Mouse (Mus musculus) left cerebral cortex, adult 18-20 months (tissue): ENCODE data around the gene Cpeb2. TPM values are rescaled to one million over a fixed set of nuclear protein-coding genes. Genes with fewer than 3 reads are reported as not detected.

Experiments used
- DNase-seq, 2 experiments: peaks; one replicate each; pipeline ENCODE4 v3.0.0; 2021 to 2022; ENCODE audit warnings: low spot score in 2 of 2, mixed read lengths in 1 of 2
- long read RNA-seq, 2 experiments: library from polyadenylated mRNA; stranded (forward); transcript quantifications; one replicate each; pipeline ENCODE4 v2.0.0; 2021
- total RNA-seq, 2 experiments: library from RNA; stranded (reverse); gene quantifications; 2 replicates each; pipeline ENCODE4 v1.2.3; 2021

Cpeb2 gene
- 10 to 100 TPM; 52.6 to 54.8 TPM for total RNA-seq
- long read RNA-seq, experiment 1, full-length matches to known transcripts, result 9 of 21 reads
- long read RNA-seq, experiment 1, partial matches to known transcripts, result 12 of 21 reads
- long read RNA-seq, experiment 1, other reads (novel, unspliced or antisense), result 0 of 21 reads
- long read RNA-seq, experiment 2, full-length matches to known transcripts, result 2 of 12 reads
- long read RNA-seq, experiment 2, partial matches to known transcripts, result 10 of 12 reads
- long read RNA-seq, experiment 2, other reads (novel, unspliced or antisense), result 0 of 12 reads

DNA sequence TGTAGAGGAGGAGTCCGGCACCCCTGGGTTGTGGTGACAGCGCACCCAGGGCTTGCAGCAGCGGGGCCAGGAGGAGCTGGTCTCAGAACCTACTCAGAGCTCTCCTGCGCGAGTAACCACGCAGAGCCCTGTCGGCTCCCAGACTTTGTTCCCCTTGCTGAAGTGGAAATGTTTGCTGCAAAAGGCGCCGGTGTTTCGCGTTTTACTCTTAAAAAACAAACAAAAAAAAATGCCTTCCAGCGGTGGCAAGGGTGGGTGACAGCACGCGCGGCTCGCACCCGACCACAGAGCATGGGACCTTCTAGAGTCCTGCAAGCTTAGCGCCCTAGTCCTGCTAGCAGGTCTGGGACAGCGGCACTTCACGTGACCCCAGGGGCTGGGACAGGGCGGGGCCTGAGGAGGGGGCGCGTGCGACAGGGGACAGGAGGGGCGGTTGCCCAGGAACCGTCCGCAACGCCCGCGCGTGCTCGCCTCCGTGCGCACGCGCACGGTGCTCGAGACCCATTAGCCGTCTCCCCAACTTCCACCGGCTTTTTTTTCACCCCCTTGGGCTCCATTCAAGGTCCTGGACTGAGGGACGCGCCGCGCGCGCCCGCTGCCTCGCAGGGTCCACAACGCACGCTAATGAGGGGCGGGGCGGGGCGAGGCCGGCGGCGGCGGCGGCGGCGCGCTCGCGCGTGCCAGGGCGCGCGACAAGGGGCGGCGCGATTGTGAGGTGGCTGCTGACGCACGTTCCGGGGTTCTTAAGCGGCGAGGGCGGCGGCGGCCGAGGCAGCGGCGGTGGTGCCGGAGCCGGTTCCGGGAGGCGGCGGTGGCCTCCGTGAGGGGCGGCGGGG lies at the start of gene Cpeb2:
Cpeb2 (plus strand) TSS at position 691 of the 836 bp plus-strand sequence.
- DNase-seq, result peak; percentile 88 to 96

- DNase-seq, result no peak
Observed at GRCm38 (mm10) chr5:43183556-43183955, 49.4 kb upstream of the Cpeb2 start.

DNA sequence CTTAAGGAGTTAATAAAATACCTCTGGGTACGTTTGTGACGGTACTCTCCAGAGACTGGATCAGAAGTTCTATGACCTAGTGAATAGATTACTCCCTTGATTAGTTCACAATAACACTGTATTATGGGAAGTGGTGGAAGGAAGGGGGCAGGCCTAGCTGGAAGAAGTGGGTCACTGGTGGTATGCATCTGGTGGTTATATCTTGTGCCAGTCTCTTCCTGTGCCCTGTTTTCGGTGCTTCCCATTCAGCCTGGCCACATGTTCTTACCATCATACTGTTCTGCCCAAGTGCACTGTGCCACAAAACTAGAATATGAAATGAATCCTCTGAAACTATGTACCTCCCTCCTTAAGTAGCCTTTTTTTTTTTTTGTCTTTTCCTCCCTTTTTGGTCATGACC lies 48.1 kb upstream of the Cpeb2 start:
- no peak for DNase-seq

DNA sequence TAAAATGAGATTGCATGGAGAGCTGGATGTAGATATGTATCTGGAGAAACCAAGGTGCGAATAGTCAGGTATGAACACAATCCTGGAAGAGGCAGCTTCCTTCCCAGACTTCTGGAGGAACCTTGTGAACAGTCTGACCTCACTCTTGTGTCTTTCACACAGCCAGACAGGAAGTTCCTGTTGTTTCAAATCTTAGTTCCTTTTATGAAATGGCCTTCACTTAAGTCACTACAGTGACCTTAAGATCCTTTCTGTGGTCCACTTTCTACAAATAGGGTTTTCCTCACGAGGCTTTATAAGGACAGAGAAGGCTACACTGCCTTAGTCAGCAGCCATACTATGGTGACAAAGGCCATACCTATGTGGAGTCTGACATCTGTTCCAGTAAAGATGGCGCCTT lies 47.5 kb upstream of the Cpeb2 start:
- no peak for DNase-seq

- no peak for DNase-seq
Observed at GRCm38 (mm10) chr5:43200686-43201085, 32.3 kb upstream of the Cpeb2 start.

DNA sequence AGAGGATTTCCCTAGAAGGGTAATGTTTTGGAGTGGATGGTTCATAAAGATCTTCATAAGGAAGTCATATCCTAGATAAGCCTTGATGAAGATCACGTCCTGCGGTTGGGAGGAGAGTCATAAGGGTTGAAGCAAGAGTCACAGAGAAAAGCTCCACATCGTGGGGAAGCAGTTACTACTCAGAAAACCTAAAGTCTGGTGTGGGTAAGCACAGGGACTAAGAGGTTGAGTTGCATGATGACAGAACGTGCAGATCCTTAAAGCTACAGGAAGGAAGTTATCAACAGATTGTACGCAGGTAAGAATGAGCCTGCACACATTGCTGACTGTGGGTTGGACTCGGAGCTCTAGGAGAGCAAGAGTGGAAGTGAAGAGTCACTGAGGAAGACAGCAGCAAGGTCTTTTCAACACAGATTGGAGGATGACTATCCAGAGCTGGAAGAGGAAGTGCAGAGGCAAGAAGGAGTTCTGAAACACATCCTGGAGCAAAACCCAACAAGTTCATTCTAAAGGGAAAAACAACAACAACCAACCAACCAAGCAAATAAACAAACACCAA lies 26.4 kb upstream of the Cpeb2 start:
- no peak for DNase-seq

- DNase-seq, result no peak
Observed at GRCm38 (mm10) chr5:43217468-43217867, 15.5 kb upstream of the Cpeb2 start.

- DNase-seq, result no peak
Observed at GRCm38 (mm10) chr5:43217987-43218846, 14.8 kb upstream of the Cpeb2 start.

GRCm38 (mm10) chr5:43218847-43219132 lies 14.2 kb upstream of the Cpeb2 start:
- DNase-seq, result no peak

- DNase-seq, result no peak
Observed at GRCm38 (mm10) chr5:43223359-43223758, 9.6 kb upstream of the Cpeb2 start.

GRCm38 (mm10) chr5:43224245-43224644 lies 8.7 kb upstream of the Cpeb2 start:
- no peak for DNase-seq

- DNase-seq, result no peak
Observed at GRCm38 (mm10) chr5:43226160-43226559, 6.8 kb upstream of the Cpeb2 start.

GRCm38 (mm10) chr5:43227607-43228006 lies 5.4 kb upstream of the Cpeb2 start:
- no peak for DNase-seq

DNA sequence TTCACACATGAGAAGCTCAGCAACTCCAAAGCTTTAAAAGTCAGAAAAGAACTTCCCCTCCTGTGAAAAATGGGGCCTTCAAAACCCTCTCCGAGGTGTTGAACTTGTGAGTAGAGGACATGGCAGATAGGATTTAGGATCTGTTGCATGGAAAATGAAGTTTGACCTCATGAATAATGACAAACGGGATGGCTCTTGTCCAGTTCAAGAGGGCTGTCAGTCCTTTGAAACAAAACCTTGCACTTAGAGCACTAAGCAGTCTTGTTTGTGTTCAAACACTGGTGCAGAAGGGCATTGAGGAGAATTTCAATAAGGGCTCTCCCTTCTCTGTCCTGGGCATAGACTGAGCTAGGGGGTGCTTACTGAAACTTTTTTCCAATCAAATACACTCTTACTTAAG lies 1.9 kb upstream of the Cpeb2 start:
- DNase-seq, result no peak

GRCm38 (mm10) chr5:43232149-43232479 lies 856 bp upstream of the Cpeb2 start:
- DNase-seq, result no peak

GRCm38 (mm10) chr5:43233316-43234181 lies 579 bp downstream of the Cpeb2 start:
- DNase-seq, result peak; percentile 76 to 86

DNA sequence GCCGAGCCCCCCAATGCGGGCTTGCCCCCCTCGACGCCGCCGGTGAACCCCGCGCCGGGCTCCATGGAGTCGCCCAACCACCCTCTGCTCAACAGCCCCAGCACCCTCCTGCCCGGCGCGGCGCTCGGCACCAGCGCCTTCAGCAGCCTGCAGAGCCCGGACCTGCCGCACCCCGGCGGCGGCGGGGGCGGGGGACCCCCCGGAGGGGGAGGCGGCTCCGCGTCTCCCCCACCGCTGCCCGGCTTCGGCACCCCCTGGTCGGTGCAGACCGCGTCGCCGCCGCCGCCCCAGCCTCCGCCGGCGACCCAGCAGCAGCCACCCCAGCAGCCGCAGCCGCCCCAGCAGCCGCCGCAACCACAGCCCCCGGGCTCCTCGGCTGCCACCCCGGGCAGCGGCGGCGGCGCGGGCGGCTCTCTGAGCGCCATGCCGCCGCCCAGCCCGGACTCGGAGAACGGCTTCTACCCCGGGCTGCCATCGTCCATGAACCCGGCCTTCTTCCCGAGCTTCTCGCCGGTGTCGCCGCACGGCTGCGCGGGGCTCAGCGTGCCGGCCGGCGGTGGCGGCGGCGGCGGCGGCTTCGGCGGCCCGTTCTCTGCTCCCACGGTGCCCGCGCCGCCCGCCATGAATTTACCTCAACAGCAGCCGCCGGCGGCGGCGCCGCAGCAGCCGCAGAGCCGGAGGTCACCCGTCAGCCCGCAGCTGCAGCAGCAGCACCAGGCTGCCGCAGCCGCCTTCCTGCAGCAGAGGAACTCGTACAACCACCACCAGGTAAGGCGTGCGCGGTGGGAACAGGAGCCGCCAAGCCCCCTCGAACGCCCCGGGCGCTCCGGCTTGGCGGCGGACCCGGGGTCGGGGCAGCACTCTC lies 1.6 kb downstream of the Cpeb2 start:
- DNase-seq, result peak in 1 of 2 experiments; percentile 50

DNA sequence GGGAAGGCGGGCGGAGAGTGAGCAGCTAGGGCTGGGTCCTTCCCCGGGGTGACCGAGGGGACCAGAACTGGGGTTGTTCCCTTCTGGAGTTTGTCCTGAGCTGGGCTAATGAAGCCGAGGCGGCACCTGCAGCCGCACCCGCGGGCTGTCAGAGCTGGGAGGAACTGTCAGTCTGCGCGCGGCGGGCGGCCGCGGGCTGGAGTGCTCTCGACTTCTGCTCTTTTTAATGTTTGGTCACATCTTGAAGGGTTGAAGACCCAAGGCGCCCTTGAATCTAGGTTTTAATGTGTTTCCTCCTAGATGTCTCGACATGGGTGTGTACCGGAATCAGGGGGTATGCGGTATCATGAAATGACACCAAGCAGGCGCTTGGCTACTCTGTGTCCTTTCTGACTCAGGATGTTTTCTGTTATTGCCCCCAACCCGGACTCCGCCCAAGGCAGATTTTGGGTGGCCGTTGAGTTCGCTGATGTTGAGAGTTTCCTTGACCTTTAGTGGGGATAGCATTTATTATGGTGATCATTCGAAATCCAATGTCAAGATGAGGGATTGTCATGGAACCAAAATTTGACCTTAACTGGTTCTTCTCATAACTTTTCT lies 2.3 kb downstream of the Cpeb2 start:
- DNase-seq, result peak; percentile 31 to 52

- DNase-seq, result no peak
Observed at GRCm38 (mm10) chr5:43235997-43236396, 3.0 kb downstream of the Cpeb2 start.
